Mouse (Mus musculus): ENCODE results near the gene Cnih2.

- TF ChIP-seq CTCF (IDR thresholded peaks at IDR 0.05; ENCODE audit: control insufficient read depth, insufficient read depth, insufficient replicate concordance, low read depth, low read length), result no peak
- no peak for TF ChIP-seq POLR2A (IDR thresholded peaks at IDR 0.05; ENCODE audit: control insufficient read depth, low read depth, low read length)
These were observed 4.7 kb downstream of the Cnih2 start for GRCm38 (mm10) chr19:5093481-5094242.

Measured in testis, adult 2 months (tissue).